Mouse (Mus musculus) embryonic facial prominence, embryonic 13.5 days (tissue): ENCODE results near the gene Hist1h3d. TPM values are rescaled to one million over a fixed set of nuclear protein-coding genes. Genes with fewer than 3 reads are reported as not detected.
"Not testable (repeated sequence)": the region's sequence is repeated elsewhere in the genome, so short reads cannot be mapped to it uniquely, and the experiment has no call there.

Source experiments
- ATAC-seq: fragments of 200-750 bp; cut with Nextera tagmentation; 2 replicates; pipeline ENCODE4 v1.8.0; 2017; ENCODE audit warnings: low read depth; ENCODE audit not compliant: insufficient number of reproducible peaks, insufficient read depth, low FRiP score, low TSS enrichment
- H3K27ac ChIP-seq: fragments of 300-500 bp; sonication (generic); 2 replicates; pipeline ENCODE4 v1.5.1; 2015; ENCODE audit warnings: moderate library complexity, mild to moderate bottlenecking, inconsistent platforms
- H3K27me3 ChIP-seq: fragments of 300-500 bp; sonication (generic); 2 replicates; pipeline ENCODE4 v1.6.1; 2015; ENCODE audit warnings: mild to moderate bottlenecking, inconsistent platforms
- H3K36me3 ChIP-seq: fragments of 300-500 bp; sonication (generic); 2 replicates; pipeline ENCODE4 v1.6.1; 2015; ENCODE audit warnings: mild to moderate bottlenecking, inconsistent platforms
- H3K4me1 ChIP-seq: fragments of 300-500 bp; sonication (generic); 2 replicates; pipeline ENCODE4 v1.6.1; 2015; ENCODE audit warnings: inconsistent platforms
- H3K4me2 ChIP-seq: fragments of 300-500 bp; sonication (generic); 2 replicates; pipeline ENCODE4 v1.6.1; 2015; ENCODE audit warnings: moderate library complexity, mild to moderate bottlenecking, inconsistent platforms
- H3K4me3 ChIP-seq: fragments of 300-500 bp; sonication (generic); 2 replicates; pipeline ENCODE4 v1.5.1; 2015; ENCODE audit warnings: mild to moderate bottlenecking, inconsistent platforms
- H3K9ac ChIP-seq: fragments of 300-500 bp; sonication (generic); 2 replicates; pipeline ENCODE4 v1.6.1; 2015; ENCODE audit warnings: mild to moderate bottlenecking, inconsistent platforms
- H3K9me3 ChIP-seq: fragments of 300-500 bp; sonication (generic); 2 replicates; pipeline ENCODE4 v1.6.1; 2016; ENCODE audit warnings: inconsistent platforms
- WGBS: fragments of 180-500 bp; shearing (Covaris S2); methylation state at CpG from one replicate; pipeline ENCODE4 v1.1.7; 2015; ENCODE audit warnings: mixed read lengths; 5-methylcytosine and 5-hydroxymethylcytosine counted together
- polyA plus RNA-seq: library from polyadenylated mRNA; unstranded; fragments of >200 nt; fragmentation: Nextera tagmentation; extraction: Ambion mirVana; gene quantifications from 2 replicates; pipeline ENCODE4 v1.2.1, GENCODE M21; 2015

The Hist1h3d gene
- polyA plus RNA-seq, 1 experiment from 2014 or later: 8.4 TPM

- H3K4me3 ChIP-seq: peak overlapping the region; percentile 54
- no peaks in the 10 kb centered on the region for H3K27me3 ChIP-seq
- no peak for ATAC-seq
- no peaks in the 10 kb centered on the region for H3K9me3 ChIP-seq
- WGBS: under 1% methylated on average over 15 of the region's 15 CpGs
- H3K9ac ChIP-seq: peak overlapping the region; percentile 75
- H3K27ac ChIP-seq: peak overlapping the region; percentile 97
- no peaks in the 10 kb centered on the region for H3K36me3 ChIP-seq
- H3K4me2 ChIP-seq: peak overlapping the region; percentile 66
- H3K4me1 ChIP-seq: peaks cover 32% of the 10 kb centered on the region
Observed at GRCm38 (mm10) chr13:23534368-23535131, 41.0 kb upstream of the Hist1h3d start.

GRCm38 (mm10) chr13:23535137-23536075, 40.2 kb upstream of the Hist1h3d start, which contains the start of gene Hist1h3g:
Hist1h3g (plus strand) TSS chr13:23535422.
- H3K36me3 ChIP-seq, H3K27me3 ChIP-seq, H3K9me3 ChIP-seq: not testable (repeated sequence)
- peak within 1 kb of the TSS; percentile 97 for H3K27ac ChIP-seq
- ATAC-seq: peak; percentile 90
- peak within 1 kb of the TSS; percentile 66 for H3K4me2 ChIP-seq
- WGBS: under 1% methylated on average over 34 of the region's 62 CpGs
- peaks cover 32% of the 10 kb centered on the region for H3K4me1 ChIP-seq
- H3K9ac ChIP-seq: peak within 1 kb of the TSS; percentile 75
- H3K4me3 ChIP-seq: peak within 1 kb of the TSS; percentile 54

- 16% methylated on average over 7 of the region's 7 CpGs for WGBS
- no peak for ATAC-seq
- no peaks in the 10 kb centered on the region for H3K27me3 ChIP-seq
Observed at GRCm38 (mm10) chr13:23536076-23536822, 39.3 kb upstream of the Hist1h3d start.

GRCm38 (mm10) chr13:23537006-23537710, 38.4 kb upstream of the Hist1h3d start:
- Histone ChIP-seq H3K4me3 (peak overlapping the region; percentile 54), H3K36me3 (no peaks in the 10 kb centered on the region), H3K9ac (peak overlapping the region; percentile 54; the same call in 1 of the 2 replicates), H3K4me2 (peak overlapping the region; percentile 66), H3K9me3 (no peaks in the 10 kb centered on the region), H3K27ac (peak overlapping the region; percentile 60), H3K4me1 (peaks cover 30% of the 10 kb centered on the region), H3K27me3 (no peaks in the 10 kb centered on the region)
- 74% methylated on average over 3 of the region's 3 CpGs for WGBS
- no peak for ATAC-seq

More at GRCm38 (mm10) chr13:23536076-23536822, 39.3 kb upstream of the Hist1h3d start:
- H3K4me1 ChIP-seq: peaks cover 32% of the 10 kb centered on the region
- H3K27ac ChIP-seq: peak overlapping the region; percentile 97
- no peaks in the 10 kb centered on the region for H3K36me3 ChIP-seq
- H3K9me3 ChIP-seq: no peaks in the 10 kb centered on the region
- H3K9ac ChIP-seq: peak overlapping the region; percentile 66
- peak overlapping the region; percentile 66 for H3K4me2 ChIP-seq
- peak overlapping the region; percentile 54 for H3K4me3 ChIP-seq

GRCm38 (mm10) chr13:23538249-23538648, 37.3 kb upstream of the Hist1h3d start:
- Histone ChIP-seq H3K4me2 (peak overlapping the region; percentile 24), H3K9ac (0 out of 2 replicates have a peak overlapping the region, but pooled peaks have one; percentile 12), H3K4me1 (peaks cover 20% of the 10 kb centered on the region), H3K9me3 (no peaks in the 10 kb centered on the region), H3K27ac (0 out of 2 replicates have a peak overlapping the region, but pooled peaks have one; percentile 48), H3K36me3 (no peaks in the 10 kb centered on the region), H3K4me3 (no peak overlapping the region), H3K27me3 (no peaks in the 10 kb centered on the region)
- no peak for ATAC-seq
- 59% methylated on average over 5 of the region's 5 CpGs for WGBS

GRCm38 (mm10) chr13:23539821-23540220, 35.7 kb upstream of the Hist1h3d start:
- H3K27me3 ChIP-seq, H3K9me3 ChIP-seq, H3K4me2 ChIP-seq, H3K27ac ChIP-seq, H3K4me3 ChIP-seq, ATAC-seq, H3K36me3 ChIP-seq, H3K9ac ChIP-seq: not testable (repeated sequence)
- peaks cover 14% of the 10 kb centered on the region for H3K4me1 ChIP-seq
- 68% methylated on average over 1 of the region's 1 CpGs for WGBS

- peak overlapping the region; percentile 68; the same call in 1 of the 2 replicates for H3K4me2 ChIP-seq
- 71% methylated on average over 3 of the region's 3 CpGs for WGBS
- no peak overlapping the region for H3K9ac ChIP-seq
- no peak overlapping the region for H3K27ac ChIP-seq
- no peaks in the 10 kb centered on the region for H3K27me3 ChIP-seq
- ATAC-seq: no peak
- no peak overlapping the region for H3K4me3 ChIP-seq
- no peaks in the 10 kb centered on the region for H3K9me3 ChIP-seq
- H3K36me3 ChIP-seq: no peaks in the 10 kb centered on the region
- H3K4me1 ChIP-seq: peaks cover 10% of the 10 kb centered on the region
Observed at GRCm38 (mm10) chr13:23541497-23541896, 34.1 kb upstream of the Hist1h3d start.

- not testable (repeated sequence) for ATAC-seq, H3K27me3 ChIP-seq, H3K36me3 ChIP-seq, H3K4me1 ChIP-seq, H3K9me3 ChIP-seq
- WGBS: 3% methylated on average over 3 of the region's 3 CpGs
- peak overlapping the region; percentile 51 for H3K4me3 ChIP-seq
- peak overlapping the region; percentile 68 for H3K4me2 ChIP-seq
- peak overlapping the region; percentile 74 for H3K9ac ChIP-seq
- peak overlapping the region; percentile 92 for H3K27ac ChIP-seq
Observed at GRCm38 (mm10) chr13:23542225-23542980, 33.2 kb upstream of the Hist1h3d start.

- not testable (repeated sequence) for H3K27me3 ChIP-seq, H3K4me1 ChIP-seq, H3K36me3 ChIP-seq, H3K9me3 ChIP-seq
- ATAC-seq: peak; percentile 91
- peak within 1 kb of the TSS; percentile 51 for H3K4me3 ChIP-seq
- under 1% methylated on average over 27 of the region's 42 CpGs for WGBS
- H3K4me2 ChIP-seq: peak within 1 kb of the TSS; percentile 69
- peak within 1 kb of the TSS; percentile 74 for H3K9ac ChIP-seq
- peak within 1 kb of the TSS; percentile 97 for H3K27ac ChIP-seq
Observed at GRCm38 (mm10) chr13:23542999-23543607, 32.5 kb upstream of the Hist1h3d start, which contains the start of gene Hist1h2bh. Hist1h2bh (minus strand) TSS chr13:23543392.
